Mouse (Mus musculus) left cerebral cortex, postnatal 14 days (tissue): ENCODE results near the gene F3. TPM values are rescaled to one million over a fixed set of nuclear protein-coding genes. Genes with fewer than 3 reads are reported as not detected.
A peak's percentile ranks its signal among the peaks of the same experiment; 100 is the strongest.

Source experiments
- DNase-seq, 2 experiments: peaks; one replicate each; pipeline ENCODE4 v3.0.0; 2021 to 2022; ENCODE audit warnings: low spot score in 2 of 2, mixed read lengths in 1 of 2
- intact Hi-C: fragments of 180-260 bp; cut with DNase I; formaldehyde crosslinking; loops from one replicate; pipeline ENCODE4 v1.15.1; 2025
- long read RNA-seq, 2 experiments: library from polyadenylated mRNA; stranded (forward); transcript quantifications; one replicate each; pipeline ENCODE4 v2.0.0; 2021
- total RNA-seq, 2 experiments: library from RNA; stranded (reverse); gene quantifications; 2 replicates each; pipeline ENCODE4 v1.2.3; 2021

F3 gene
- 10 to 100 TPM; 42.8 to 47.9 TPM for total RNA-seq
- long read RNA-seq, experiment 1, transcript F3-201 (6 exons, 1,872 nt): major isoform, 87 of 93 reads
- long read RNA-seq, experiment 1, partial matches to known transcripts: 1 of 93 reads
- long read RNA-seq, experiment 1, other reads (novel, unspliced or antisense): 5 of 93 reads
- long read RNA-seq, experiment 2, transcript F3-201 (6 exons, 1,872 nt): major isoform, 73 of 78 reads
- long read RNA-seq, experiment 2, partial matches to known transcripts: 3 of 78 reads
- long read RNA-seq, experiment 2, other reads (novel, unspliced or antisense): 2 of 78 reads

- peak; percentile 66 to 71 for DNase-seq
- intact Hi-C loops: loop anchor here (1.0 kb wide), 1 partner anchor 87 kb away; no protein-coding TSS in a partner anchor
These were observed at the start of gene F3 for GRCm38 (mm10) chr3:121722971-121723844. TSS of gene F3 (plus strand) at chr3:121723537.

GRCm38 (mm10) chr3:121678935-121679334 lies 44.4 kb upstream of the F3 start:
- intact Hi-C loops: no loop called here
- no peak for DNase-seq

GRCm38 (mm10) chr3:121679443-121679842 lies 43.9 kb upstream of the F3 start:
- no peak for DNase-seq
- intact Hi-C loops: no loop called here

GRCm38 (mm10) chr3:121680187-121680586 lies 43.1 kb upstream of the F3 start:
- no peak for DNase-seq

GRCm38 (mm10) chr3:121682439-121683411 lies 40.6 kb upstream of the F3 start:
- DNase-seq: no peak
- intact Hi-C loops: no loop called here

More at GRCm38 (mm10) chr3:121680187-121680586, 43.1 kb upstream of the F3 start:
- intact Hi-C loops: no loop called here

- DNase-seq: no peak
- intact Hi-C loops: no loop called here
These were observed 38.8 kb upstream of the F3 start for GRCm38 (mm10) chr3:121684552-121684951.

GRCm38 (mm10) chr3:121684963-121685362 lies 38.4 kb upstream of the F3 start:
- no peak for DNase-seq
- intact Hi-C loops: no loop called here

DNA sequence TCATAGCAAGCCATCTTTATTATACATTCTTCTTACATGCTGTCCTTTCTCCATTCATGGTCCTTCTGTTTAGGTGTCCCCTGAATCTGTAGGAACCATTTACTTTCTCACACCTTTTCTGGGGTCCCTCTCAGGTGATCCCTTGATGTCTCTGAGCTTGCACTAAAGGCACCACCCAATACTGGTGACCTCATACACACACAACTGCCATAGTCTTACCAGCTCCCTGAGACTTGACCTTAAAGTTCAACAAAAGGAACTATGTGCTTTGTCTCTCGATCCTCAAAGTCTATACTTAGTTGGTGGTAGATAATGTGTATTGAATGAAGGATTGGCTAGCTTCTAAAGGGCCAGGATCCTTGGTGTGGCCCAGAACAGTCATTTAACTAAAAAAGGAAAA lies 37.4 kb upstream of the F3 start:
- intact Hi-C loops: no loop called here
- no peak for DNase-seq

GRCm38 (mm10) chr3:121686408-121686911 lies 36.9 kb upstream of the F3 start:
- DNase-seq: peak; percentile 31 to 47
- intact Hi-C loops: no loop called here

DNA sequence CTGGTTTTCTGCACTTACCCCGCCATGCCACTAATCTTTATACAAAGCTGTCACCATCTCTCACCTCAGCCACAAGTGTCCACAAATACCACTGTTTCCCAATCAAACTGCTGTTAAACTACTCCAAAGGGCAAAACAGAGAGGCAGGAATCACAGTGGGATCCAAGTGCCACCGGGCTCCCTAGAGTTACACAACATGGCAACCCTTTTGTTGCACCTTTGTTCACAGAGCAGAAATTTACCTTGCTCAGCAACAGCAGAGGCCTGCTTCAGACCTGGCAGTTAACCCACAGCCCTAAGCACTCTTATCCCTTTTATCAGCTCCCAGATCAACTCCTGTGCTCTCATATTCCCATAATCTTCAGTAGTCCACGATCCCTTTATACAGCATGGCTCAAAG lies 35.6 kb upstream of the F3 start:
- intact Hi-C loops: no loop called here
- DNase-seq: no peak

DNA sequence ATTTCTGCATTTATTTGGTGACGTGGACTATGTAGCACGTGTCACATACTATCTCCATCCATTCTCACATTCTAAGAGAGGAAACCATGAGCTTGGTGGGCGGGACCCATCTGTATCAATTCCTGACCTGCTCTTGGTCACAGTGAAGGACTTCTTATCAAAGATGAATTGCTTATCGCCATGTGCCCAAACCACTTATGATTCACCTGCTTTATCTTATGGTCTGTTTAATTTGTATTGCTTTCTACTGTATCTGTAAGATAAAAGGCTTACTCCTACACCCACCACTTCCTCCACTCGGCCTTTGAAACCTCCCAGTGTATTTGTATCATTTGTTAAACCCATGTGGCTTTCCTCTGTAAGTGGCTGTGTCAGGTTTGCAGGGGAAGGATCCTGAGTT lies 34.3 kb upstream of the F3 start:
- DNase-seq: no peak
- intact Hi-C loops: no loop called here

DNA sequence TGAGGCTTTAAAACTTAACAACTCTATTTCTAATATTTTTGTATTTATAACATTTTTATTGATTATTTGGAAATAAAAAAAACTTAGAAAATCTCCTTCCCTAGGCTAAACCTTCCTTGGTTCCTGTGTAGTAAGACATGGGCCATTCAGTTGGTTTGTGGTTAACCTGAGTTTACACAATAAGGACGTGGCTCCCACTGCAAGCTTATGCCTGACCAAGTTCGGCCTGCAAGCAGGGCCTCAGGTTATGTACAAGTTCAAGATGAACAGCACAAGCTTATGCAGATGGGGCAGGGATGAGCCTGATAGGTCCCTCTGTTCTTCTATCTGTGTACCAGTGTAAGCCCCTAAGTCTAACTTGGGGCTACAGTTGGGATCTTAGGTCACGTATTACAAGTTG lies 33.6 kb upstream of the F3 start:
- intact Hi-C loops: no loop called here

GRCm38 (mm10) chr3:121693001-121693730 lies 30.2 kb upstream of the F3 start:
- intact Hi-C loops: no loop called here
- DNase-seq: no peak

More for the DNA sequence above, 33.6 kb upstream of the F3 start:
- DNase-seq: no peak

DNA sequence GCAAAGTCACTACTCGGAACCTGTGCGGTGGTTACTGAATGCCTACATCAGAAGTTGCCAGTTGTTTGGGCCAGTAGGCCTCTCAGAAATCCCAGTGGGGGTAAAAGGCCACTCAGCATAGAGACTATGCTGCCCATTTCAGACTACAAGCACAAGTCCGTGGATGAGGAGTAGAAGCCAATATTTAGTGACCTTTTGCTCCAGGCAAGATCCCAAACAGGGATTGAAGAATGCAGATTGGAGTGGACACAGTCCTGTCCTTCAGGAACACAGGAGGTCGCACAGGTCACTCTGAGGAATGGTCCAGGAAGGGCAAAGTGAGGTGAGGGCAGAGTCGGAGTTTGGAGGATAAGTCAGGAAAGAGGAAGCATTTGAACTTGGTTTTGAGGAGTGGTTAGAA lies 29.6 kb upstream of the F3 start:
- no peak for DNase-seq
- intact Hi-C loops: no loop called here

- no peak for DNase-seq
- intact Hi-C loops: no loop called here
These were observed 26.2 kb upstream of the F3 start for GRCm38 (mm10) chr3:121697169-121697568.

GRCm38 (mm10) chr3:121699401-121699800 lies 23.9 kb upstream of the F3 start:
- intact Hi-C loops: no loop called here
- no peak for DNase-seq

DNA sequence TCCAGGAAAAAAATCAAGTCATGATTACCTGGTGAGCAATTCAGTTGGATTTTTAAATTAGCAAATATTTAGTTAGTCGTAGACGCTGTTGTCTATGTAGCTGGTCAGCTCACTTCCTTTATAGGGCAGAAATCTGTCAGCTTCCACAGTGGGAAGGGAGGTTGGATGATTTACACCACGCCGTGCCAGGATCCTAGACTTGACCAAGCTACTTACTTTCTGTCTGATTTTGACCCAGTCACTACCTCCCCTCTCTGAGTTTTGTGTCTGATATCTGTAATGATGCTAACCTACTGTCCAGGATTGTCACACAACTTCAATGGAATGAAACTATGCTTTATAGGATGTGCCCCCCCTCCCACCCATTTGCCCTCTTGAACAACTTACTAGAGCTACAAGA lies 23.5 kb upstream of the F3 start:
- intact Hi-C loops: no loop called here
- no peak for DNase-seq

- DNase-seq: peak; percentile 61 to 89
- intact Hi-C loops: no loop called here
These were observed 22.9 kb upstream of the F3 start for GRCm38 (mm10) chr3:121700364-121700952.
